Mouse (Mus musculus) E14TG2a.4 (cell line): ENCODE data around the gene Lrrn2.

Source experiments
- H3K27me3 ChIP-seq: 2 replicates; pipeline ENCODE4 v1.6.1; 2014; ENCODE audit warnings: low read length, control low read depth; ENCODE audit not compliant: insufficient read depth
- H3K36me3 ChIP-seq: 2 replicates; pipeline ENCODE4 v1.6.1; 2014; ENCODE audit warnings: low read length, control low read depth; ENCODE audit not compliant: insufficient read depth
- H3K4me1 ChIP-seq: replicated peaks from 2 replicates; pipeline ENCODE4 v1.6.1; 2014; ENCODE audit warnings: low read depth, low read length, control low read depth
- H3K4me3 ChIP-seq: replicated peaks from 2 replicates; pipeline ENCODE4 v1.5.1; 2014; ENCODE audit warnings: mild to moderate bottlenecking, low read length
- H3K9me3 ChIP-seq: 2 replicates; pipeline ENCODE4 v1.6.1; 2014; ENCODE audit warnings: low read length, control low read depth
- CTCF ChIP-seq: conservative IDR thresholded peaks from 2 replicates; pipeline ENCODE4 v1.5.1; 2014; ENCODE audit warnings: low read length
- NANOG ChIP-seq: IDR thresholded peaks from 2 replicates; pipeline ENCODE4 v1.6.1; 2014; ENCODE audit warnings: borderline replicate concordance, low read length, mixed read lengths
- POU5F1 ChIP-seq: IDR thresholded peaks from 2 replicates; pipeline ENCODE4 v1.6.1; 2014; ENCODE audit warnings: low read length, borderline replicate concordance

Gene Lrrn2

GRCm38 (mm10) chr1:132928032-132928906, 48.2 kb downstream of the Lrrn2 start:
- Histone ChIP-seq H3K4me1 (peaks cover 12% of the 10 kb centered on the region), H3K4me3 (peak overlapping the region; percentile 59), H3K27me3 (peaks cover 47% of the 10 kb centered on the region), H3K36me3 (no peaks in the 10 kb centered on the region; the same call in 1 of the 2 replicates), H3K9me3 (peaks cover 11% of the 10 kb centered on the region)
- TF ChIP-seq NANOG (no peak), POU5F1 (no peak), CTCF (no peak)

GRCm38 (mm10) chr1:132928907-132929250, 48.8 kb downstream of the Lrrn2 start:
- peaks cover 54% of the 10 kb centered on the region for H3K27me3 ChIP-seq
- TF ChIP-seq POU5F1 (no peak), NANOG (no peak), CTCF (no peak)
- H3K9me3 ChIP-seq: peaks cover 11% of the 10 kb centered on the region
- no peaks in the 10 kb centered on the region; the same call in 1 of the 2 replicates for H3K36me3 ChIP-seq
- peak overlapping the region; percentile 59 for H3K4me3 ChIP-seq
- H3K4me1 ChIP-seq: peaks cover 9% of the 10 kb centered on the region

- peaks cover 23% of the 10 kb centered on the region for H3K4me1 ChIP-seq
- peaks cover 56% of the 10 kb centered on the region for H3K27me3 ChIP-seq
- H3K36me3 ChIP-seq: no peaks in the 10 kb centered on the region; the same call in 1 of the 2 replicates
- H3K4me3 ChIP-seq: no peak overlapping the region
- peaks cover 11% of the 10 kb centered on the region for H3K9me3 ChIP-seq
- TF ChIP-seq NANOG: no peak
- TF ChIP-seq POU5F1: no peak
- TF ChIP-seq CTCF: no peak
These were observed 50.2 kb downstream of the Lrrn2 start for GRCm38 (mm10) chr1:132930291-132930690.

GRCm38 (mm10) chr1:132932421-132932820, 52.3 kb downstream of the Lrrn2 start:
- TF ChIP-seq POU5F1: no peak
- no peaks in the 10 kb centered on the region; the same call in 1 of the 2 replicates for H3K36me3 ChIP-seq
- peaks cover 11% of the 10 kb centered on the region for H3K9me3 ChIP-seq
- peaks cover 35% of the 10 kb centered on the region for H3K4me1 ChIP-seq
- H3K4me3 ChIP-seq: no peak overlapping the region
- peaks cover 57% of the 10 kb centered on the region for H3K27me3 ChIP-seq

GRCm38 (mm10) chr1:132934856-132935255, 54.8 kb downstream of the Lrrn2 start:
- Histone ChIP-seq H3K9me3 (peaks cover 15% of the 10 kb centered on the region), H3K27me3 (peaks cover 48% of the 10 kb centered on the region)
- no peak for TF ChIP-seq POU5F1
- TF ChIP-seq NANOG: no peak
- peak; percentile 36 for TF ChIP-seq CTCF

GRCm38 (mm10) chr1:132937296-132938030, 57.4 kb downstream of the Lrrn2 start:
- TF ChIP-seq CTCF: no peak
- TF ChIP-seq NANOG: no peak
- no peak for TF ChIP-seq POU5F1
- Histone ChIP-seq H3K4me3 (peak overlapping the region; percentile 48; the same call in 1 of the 2 replicates), H3K36me3 (no peaks in the 10 kb centered on the region), H3K27me3 (peaks cover 50% of the 10 kb centered on the region), H3K9me3 (peaks cover 3% of the 10 kb centered on the region; the same call in 1 of the 2 replicates), H3K4me1 (peaks cover 42% of the 10 kb centered on the region)

More at GRCm38 (mm10) chr1:132934856-132935255, 54.8 kb downstream of the Lrrn2 start:
- Histone ChIP-seq H3K4me1 (peaks cover 42% of the 10 kb centered on the region), H3K36me3 (no peaks in the 10 kb centered on the region; the same call in 1 of the 2 replicates), H3K4me3 (no peak overlapping the region)

- peaks cover 41% of the 10 kb centered on the region for H3K4me1 ChIP-seq
- TF ChIP-seq NANOG: no peak
- peak overlapping the region; percentile 50; the same call in 1 of the 2 replicates for H3K4me3 ChIP-seq
- peaks cover 40% of the 10 kb centered on the region for H3K27me3 ChIP-seq
- no peaks in the 10 kb centered on the region for H3K36me3 ChIP-seq
- H3K9me3 ChIP-seq: peaks cover 3% of the 10 kb centered on the region; the same call in 1 of the 2 replicates
These were observed 58.9 kb downstream of the Lrrn2 start for GRCm38 (mm10) chr1:132938975-132939374.

- Histone ChIP-seq H3K9me3 (no peaks in the 10 kb centered on the region), H3K36me3 (no peaks in the 10 kb centered on the region), H3K4me3 (no peak overlapping the region), H3K27me3 (peaks cover 68% of the 10 kb centered on the region), H3K4me1 (peaks cover 11% of the 10 kb centered on the region)
- TF ChIP-seq POU5F1: no peak
- no peak for TF ChIP-seq CTCF
- no peak for TF ChIP-seq NANOG
These were observed 65.8 kb downstream of the Lrrn2 start for GRCm38 (mm10) chr1:132945826-132946225.

GRCm38 (mm10) chr1:132947811-132948210, 67.7 kb downstream of the Lrrn2 start:
- Histone ChIP-seq H3K27me3 (peaks cover 67% of the 10 kb centered on the region), H3K4me1 (peaks cover 11% of the 10 kb centered on the region), H3K9me3 (no peaks in the 10 kb centered on the region), H3K36me3 (no peaks in the 10 kb centered on the region), H3K4me3 (no peak overlapping the region)
- TF ChIP-seq NANOG (no peak), CTCF (no peak), POU5F1 (no peak)
